Mouse (Mus musculus) forebrain, embryonic 12.5 days (tissue): ENCODE data around the gene Odf3b. TPM values are rescaled to one million over a fixed set of nuclear protein-coding genes. Genes with fewer than 3 reads are reported as not detected.

Experiments used
- ATAC-seq: fragments of 200-750 bp; cut with Nextera tagmentation; 2 replicates; pipeline ENCODE4 v1.8.0; 2017; ENCODE audit warnings: moderate TSS enrichment; ENCODE audit not compliant: low FRiP score
- H3K27ac ChIP-seq: fragments of 300-500 bp; sonication (generic); 2 replicates; pipeline ENCODE4 v1.5.1; 2016; ENCODE audit warnings: mild to moderate bottlenecking
- H3K27me3 ChIP-seq: fragments of 300-500 bp; sonication (generic); 2 replicates; pipeline ENCODE4 v1.6.1; 2016; ENCODE audit warnings: mild to moderate bottlenecking
- H3K36me3 ChIP-seq: fragments of 300-500 bp; sonication (generic); replicated peaks from 2 replicates; pipeline ENCODE4 v1.6.1; 2016; ENCODE audit warnings: mild to moderate bottlenecking
- H3K4me1 ChIP-seq: fragments of 300-500 bp; sonication (generic); 2 replicates; pipeline ENCODE4 v1.6.1; 2016
- H3K4me2 ChIP-seq: fragments of 300-500 bp; sonication (generic); 2 replicates; pipeline ENCODE4 v1.6.1; 2016; ENCODE audit warnings: mild to moderate bottlenecking, moderate library complexity
- H3K4me3 ChIP-seq: fragments of 300-500 bp; sonication (generic); replicated peaks from 2 replicates; pipeline ENCODE4 v1.5.1; 2016; ENCODE audit warnings: mild to moderate bottlenecking
- H3K9ac ChIP-seq: fragments of 300-500 bp; sonication (generic); 2 replicates; pipeline ENCODE4 v1.6.1; 2016; ENCODE audit warnings: mild to moderate bottlenecking
- H3K9me3 ChIP-seq: fragments of 300-500 bp; sonication (generic); 2 replicates; pipeline ENCODE4 v1.6.1; 2016
- WGBS: fragments of 180-500 bp; shearing (Covaris S2); methylation state at CpG from one replicate; pipeline ENCODE4 v1.1.7; 2016; 5-methylcytosine and 5-hydroxymethylcytosine counted together
- polyA plus RNA-seq: library from polyadenylated mRNA; unstranded; fragments of >200 nt; fragmentation: Nextera tagmentation; extraction: Ambion mirVana; gene quantifications from 2 replicates; pipeline ENCODE4 v1.2.1, GENCODE M21; 2016

The Odf3b gene
- polyA plus RNA-seq, 1 experiment from 2014 or later: 1.1 TPM

GRCm38 (mm10) chr15:89373762-89374248, 5.3 kb downstream of the Odf3b start, which contains the start of gene Sco2:
Gene Sco2 (minus strand): TSS chr15:89373846.
- peak within 1 kb of the TSS; percentile 94 for H3K27ac ChIP-seq
- peak; percentile 87 for ATAC-seq
- peaks cover 26% of the 10 kb centered on the region for H3K4me1 ChIP-seq
- H3K4me2 ChIP-seq: peak within 1 kb of the TSS; percentile 89
- H3K36me3 ChIP-seq: peaks cover 41% of the 10 kb centered on the region
- H3K9ac ChIP-seq: peak within 1 kb of the TSS; percentile 71
- H3K9me3 ChIP-seq: no peaks in the 10 kb centered on the region
- peak within 1 kb of the TSS; percentile 70 for H3K4me3 ChIP-seq
- peaks cover 36% of the 10 kb centered on the region for H3K27me3 ChIP-seq
- WGBS: under 1% methylated on average over 42 of the region's 42 CpGs

GRCm38 (mm10) chr15:89373027-89373761, 5.9 kb downstream of the Odf3b start:
- H3K27me3 ChIP-seq: peaks cover 30% of the 10 kb centered on the region

GRCm38 (mm10) chr15:89372536-89372935, 6.5 kb downstream of the Odf3b start:
- Histone ChIP-seq H3K27ac (no peak overlapping the region), H3K4me2 (peak overlapping the region; percentile 89), H3K4me3 (no peak overlapping the region), H3K9me3 (no peaks in the 10 kb centered on the region), H3K27me3 (peaks cover 24% of the 10 kb centered on the region), H3K4me1 (peaks cover 17% of the 10 kb centered on the region), H3K9ac (no peak overlapping the region), H3K36me3 (peaks cover 54% of the 10 kb centered on the region)
- no peak for ATAC-seq
- 86% methylated on average over 7 of the region's 7 CpGs for WGBS

More at GRCm38 (mm10) chr15:89373027-89373761, 5.9 kb downstream of the Odf3b start:
- peak overlapping the region; percentile 70 for H3K4me3 ChIP-seq
- WGBS: 2% methylated on average over 35 of the region's 35 CpGs
- H3K4me1 ChIP-seq: peaks cover 20% of the 10 kb centered on the region
- H3K9me3 ChIP-seq: no peaks in the 10 kb centered on the region
- peak overlapping the region; percentile 89 for H3K4me2 ChIP-seq
- H3K27ac ChIP-seq: peak overlapping the region; percentile 94
- H3K9ac ChIP-seq: peak overlapping the region; percentile 71
- ATAC-seq: peak; percentile 85
- peaks cover 47% of the 10 kb centered on the region for H3K36me3 ChIP-seq

- Histone ChIP-seq H3K27ac (no peak overlapping the region), H3K4me1 (peaks cover 14% of the 10 kb centered on the region), H3K4me3 (no peak overlapping the region), H3K4me2 (no peak overlapping the region), H3K27me3 (peaks cover 19% of the 10 kb centered on the region), H3K36me3 (peaks cover 58% of the 10 kb centered on the region), H3K9me3 (no peaks in the 10 kb centered on the region), H3K9ac (no peak overlapping the region)
- WGBS: 88% methylated on average over 13 of the region's 13 CpGs
- no peak for ATAC-seq
Measured at GRCm38 (mm10) chr15:89372068-89372467, 7.0 kb downstream of the Odf3b start.

- WGBS: 94% methylated on average over 4 of the region's 4 CpGs
Measured at GRCm38 (mm10) chr15:89365141-89365551, 13.9 kb downstream of the Odf3b start.

GRCm38 (mm10) chr15:89363051-89363450, 16.0 kb downstream of the Odf3b start:
- Histone ChIP-seq H3K9ac (no peak overlapping the region), H3K4me2 (no peak overlapping the region), H3K4me3 (no peak overlapping the region), H3K27ac (no peak overlapping the region), H3K36me3 (peaks cover 87% of the 10 kb centered on the region), H3K4me1 (peaks cover 10% of the 10 kb centered on the region), H3K27me3 (no peaks in the 10 kb centered on the region), H3K9me3 (no peaks in the 10 kb centered on the region)
- no peak for ATAC-seq
- WGBS: 92% methylated on average over 7 of the region's 7 CpGs

More at GRCm38 (mm10) chr15:89365141-89365551, 13.9 kb downstream of the Odf3b start:
- Histone ChIP-seq H3K4me1 (no peaks in the 10 kb centered on the region), H3K4me3 (no peak overlapping the region), H3K27me3 (no peaks in the 10 kb centered on the region), H3K4me2 (no peak overlapping the region), H3K27ac (no peak overlapping the region), H3K9ac (no peak overlapping the region), H3K9me3 (no peaks in the 10 kb centered on the region), H3K36me3 (peaks cover 98% of the 10 kb centered on the region)
- no peak for ATAC-seq

GRCm38 (mm10) chr15:89358784-89359183, 20.3 kb downstream of the Odf3b start:
- Histone ChIP-seq H3K9ac (no peak overlapping the region), H3K4me2 (no peak overlapping the region), H3K27ac (no peak overlapping the region), H3K4me3 (no peak overlapping the region), H3K36me3 (peaks cover 47% of the 10 kb centered on the region), H3K4me1 (peaks cover 36% of the 10 kb centered on the region), H3K27me3 (no peaks in the 10 kb centered on the region), H3K9me3 (no peaks in the 10 kb centered on the region)
- no peak for ATAC-seq
- 91% methylated on average over 3 of the region's 3 CpGs for WGBS

GRCm38 (mm10) chr15:89356372-89356771, 22.7 kb downstream of the Odf3b start:
- WGBS: under 1% methylated on average over 15 of the region's 15 CpGs
- peak overlapping the region; percentile 78 for H3K4me2 ChIP-seq
- peaks cover 39% of the 10 kb centered on the region for H3K4me1 ChIP-seq
- peak overlapping the region; percentile 79 for H3K4me3 ChIP-seq
- peak; percentile 73 for ATAC-seq
- peak overlapping the region; percentile 89 for H3K27ac ChIP-seq
- H3K9ac ChIP-seq: peak overlapping the region; percentile 90
- no peaks in the 10 kb centered on the region for H3K27me3 ChIP-seq
- H3K9me3 ChIP-seq: no peaks in the 10 kb centered on the region
- H3K36me3 ChIP-seq: peaks cover 48% of the 10 kb centered on the region

GRCm38 (mm10) chr15:89355241-89356187, 23.6 kb downstream of the Odf3b start, which contains the start of the genes Lmf2 and Ncaph2:
Gene Lmf2 (minus strand): TSS chr15:89355659.
Gene Ncaph2 (plus strand): TSS chr15:89355719.
- H3K36me3 ChIP-seq: peaks cover 48% of the 10 kb centered on the region
- peak; percentile 91 for ATAC-seq
- under 1% methylated on average over 64 of the region's 64 CpGs for WGBS

GRCm38 (mm10) chr15:89354455-89354854, 24.6 kb downstream of the Odf3b start:
- peaks cover 47% of the 10 kb centered on the region for H3K36me3 ChIP-seq
- 91% methylated on average over 7 of the region's 7 CpGs for WGBS
- H3K27me3 ChIP-seq: no peaks in the 10 kb centered on the region
- H3K9ac ChIP-seq: peak overlapping the region; percentile 90
- H3K4me1 ChIP-seq: peaks cover 39% of the 10 kb centered on the region
- no peak for ATAC-seq
- peak overlapping the region; percentile 79 for H3K4me3 ChIP-seq
- no peak overlapping the region for H3K27ac ChIP-seq
- H3K4me2 ChIP-seq: peak overlapping the region; percentile 78
- H3K9me3 ChIP-seq: no peaks in the 10 kb centered on the region

More at GRCm38 (mm10) chr15:89355241-89356187, 23.6 kb downstream of the Odf3b start, which contains the start of the genes Lmf2 and Ncaph2:
- Histone ChIP-seq H3K9me3 (no peaks in the 10 kb centered on the region), H3K4me2 (peak within 1 kb of the TSS; percentile 78), H3K4me1 (peaks cover 39% of the 10 kb centered on the region), H3K4me3 (peak within 1 kb of the TSS; percentile 79), H3K27ac (peak within 1 kb of the TSS; percentile 89), H3K9ac (peak within 1 kb of the TSS; percentile 90), H3K27me3 (no peaks in the 10 kb centered on the region)

GRCm38 (mm10) chr15:89353837-89354236, 25.2 kb downstream of the Odf3b start:
- Histone ChIP-seq H3K4me3 (peak overlapping the region; percentile 79; the same call in 1 of the 2 replicates), H3K4me2 (peak overlapping the region; percentile 78; the same call in 1 of the 2 replicates)

More at GRCm38 (mm10) chr15:89353837-89354236, 25.2 kb downstream of the Odf3b start:
- Histone ChIP-seq H3K9me3 (no peaks in the 10 kb centered on the region), H3K36me3 (peaks cover 47% of the 10 kb centered on the region), H3K9ac (0 out of 2 replicates have a peak overlapping the region, but pooled peaks have one; percentile 17), H3K27ac (no peak overlapping the region), H3K4me1 (peaks cover 34% of the 10 kb centered on the region), H3K27me3 (no peaks in the 10 kb centered on the region)
- ATAC-seq: no peak
- WGBS: 92% methylated on average over 16 of the region's 16 CpGs
